8 mouse cellular contexts compared by ENCODE assay signal in the genomic region with DNA sequence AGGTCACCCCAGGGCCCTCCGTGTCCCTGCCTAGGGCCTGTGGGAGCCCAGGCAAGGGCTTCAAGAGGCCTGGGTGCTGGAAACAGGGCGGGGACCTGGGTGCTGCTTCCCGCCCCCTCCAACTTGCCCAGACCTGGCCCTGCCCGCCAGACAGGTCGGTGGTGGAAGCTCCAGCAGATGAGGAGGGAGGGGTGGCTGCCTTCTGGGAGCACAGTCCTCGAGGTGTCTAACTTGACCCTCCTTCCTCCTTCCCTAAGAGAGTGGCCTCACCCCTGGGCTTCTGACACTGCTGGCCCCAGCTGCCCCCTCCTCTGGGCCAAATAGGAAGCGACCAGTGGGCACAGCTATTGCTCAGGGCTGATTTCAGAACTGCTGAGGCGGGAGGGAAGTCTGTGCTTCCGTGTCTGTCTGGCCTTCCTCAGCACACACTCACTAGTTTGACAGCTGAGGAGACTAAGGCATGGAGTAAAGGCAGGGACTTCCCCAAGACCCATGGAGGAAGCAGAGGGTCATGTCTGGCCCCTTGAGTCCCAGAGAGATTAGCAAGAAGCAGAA. TPM values are rescaled to one million over a fixed set of nuclear protein-coding genes. Genes with fewer than 3 reads are reported as not detected.
DNase-seq lines count a peak whose midpoint lies in the region; ATAC-seq and TF ChIP-seq lines count a peak whose summit lies in the region.

A gene (minus strand): TSS at position 175 of the 555 bp plus-strand sequence.

- DNase-seq in left cerebral cortex, adult 2 months (ENCODE audit: extremely low spot score in 1 of 2, low spot score in 2 of 2), result no peak
- DNase-seq in left cerebral cortex, adult 8-10 months (ENCODE audit: low spot score in 2 of 2), result no peak
- DNase-seq in skeletal muscle tissue, adult 2 months (ENCODE audit: low read depth, low spot score), result peak; percentile 48
- DNase-seq in cerebellum, adult 2 months, result no peak
- no peak for DNase-seq in gastrocnemius, postnatal 14 days

- H3K36me3 ChIP-seq in limb, embryonic 12.5 days, result peaks cover 10% of the 10 kb centered on the region
- H3K36me3 ChIP-seq in neural tube, embryonic 15.5 days, result peaks cover 5% of the 10 kb centered on the region

- TF ChIP-seq POLR2A in cortical plate, adult 2 months (IDR thresholded peaks at IDR 0.05; ENCODE audit: extremely low read depth, insufficient read depth, low read length), result no peak
- TF ChIP-seq POLR2A in cerebellum, adult 2 months (IDR thresholded peaks at IDR 0.05; ENCODE audit: borderline replicate concordance, insufficient read depth, low read length), result no peak

- 0 out of 2 replicates have a peak within 1 kb of the TSS, but pooled peaks have one; percentile 18 for H3K9ac ChIP-seq in limb, embryonic 12.5 days (replicated peaks)
- H3K9ac ChIP-seq in neural tube, embryonic 15.5 days (replicated peaks), result no peak within 1 kb of the TSS

- intact Hi-C loops in left cerebral cortex, adult 2 months (cut with DNase I), result no loop called here
- intact Hi-C loops in gastrocnemius, postnatal 14 days (cut with DNase I; ENCODE audit: low total_unique reads), result no loop called here

- TF ChIP-seq CTCF in left cerebral cortex, adult 2 months (IDR thresholded peaks at IDR 0.05), result no peak; the same call in 1 of the 2 replicates
- TF ChIP-seq CTCF in cortical plate, adult 2 months (IDR thresholded peaks at IDR 0.05; ENCODE audit: extremely low read depth, insufficient read depth, low read length), result no peak
- TF ChIP-seq CTCF in cerebellum, adult 2 months (IDR thresholded peaks at IDR 0.05; ENCODE audit: borderline replicate concordance, insufficient read depth, low read depth, low read length), result no peak

- ATAC-seq in limb, embryonic 12.5 days (ENCODE audit: insufficient number of reproducible peaks, insufficient read depth, low FRiP score, low TSS enrichment, low read depth), result peak; percentile 46; the same call in 1 of the 2 replicates
- ATAC-seq in neural tube, embryonic 15.5 days (ENCODE audit: low FRiP score), result no peak

- H3K4me2 ChIP-seq in limb, embryonic 12.5 days, result peak within 1 kb of the TSS; percentile 17; the same call in 1 of the 2 replicates
- no peak within 1 kb of the TSS for H3K4me2 ChIP-seq in neural tube, embryonic 15.5 days

- H3K27ac ChIP-seq in left cerebral cortex, adult 2 months, result peak within 1 kb of the TSS; percentile 55; the same call in 1 of the 2 replicates
- H3K27ac ChIP-seq in cortical plate, adult 2 months (ENCODE audit: insufficient read depth, low read length), result peak within 1 kb of the TSS; percentile 68
- H3K27ac ChIP-seq in limb, embryonic 12.5 days, result no peak within 1 kb of the TSS
- no peak within 1 kb of the TSS for H3K27ac ChIP-seq in cerebellum, adult 2 months (ENCODE audit: insufficient read depth, low read length)
- H3K27ac ChIP-seq in neural tube, embryonic 15.5 days (replicated peaks), result no peak within 1 kb of the TSS

- peaks cover 26% of the 10 kb centered on the region for H3K27me3 ChIP-seq in limb, embryonic 12.5 days
- no peaks in the 10 kb centered on the region for H3K27me3 ChIP-seq in cerebellum, adult 2 months (ENCODE audit: control insufficient read depth, insufficient read depth, low read length)
- H3K27me3 ChIP-seq in neural tube, embryonic 15.5 days (replicated peaks), result peaks cover 10% of the 10 kb centered on the region

- H3K4me1 ChIP-seq in cortical plate, adult 2 months (ENCODE audit: control insufficient read depth, insufficient read depth, low read length), result no peaks in the 10 kb centered on the region
- H3K4me1 ChIP-seq in limb, embryonic 12.5 days (replicated peaks), result peaks cover 5% of the 10 kb centered on the region; the same call in 1 of the 2 replicates
- H3K4me1 ChIP-seq in cerebellum, adult 2 months (ENCODE audit: control insufficient read depth, insufficient read depth, low read length), result no peaks in the 10 kb centered on the region
- no peaks in the 10 kb centered on the region for H3K4me1 ChIP-seq in neural tube, embryonic 15.5 days

- 20% methylated on average over 9 of the region's 9 CpGs for WGBS in limb, embryonic 12.5 days
- WGBS in cerebellum, adult 2 months, result 30% methylated on average over 9 of the region's 9 CpGs
- 21% methylated on average over 9 of the region's 9 CpGs for WGBS in neural tube, embryonic 15.5 days

- no peaks in the 10 kb centered on the region for H3K9me3 ChIP-seq in limb, embryonic 12.5 days
- no peaks in the 10 kb centered on the region for H3K9me3 ChIP-seq in neural tube, embryonic 15.5 days (replicated peaks)

- H3K4me3 ChIP-seq in left cerebral cortex, adult 2 months, result peak within 1 kb of the TSS; percentile 24
- no peak within 1 kb of the TSS; the same call in 1 of the 2 replicates for H3K4me3 ChIP-seq in cortical plate, adult 2 months (ENCODE audit: insufficient read depth, low read length)
- H3K4me3 ChIP-seq in limb, embryonic 12.5 days (replicated peaks), result 0 out of 2 replicates have a peak within 1 kb of the TSS, but pooled peaks have one; percentile 2
- H3K4me3 ChIP-seq in cerebellum, adult 2 months (replicated peaks; ENCODE audit: insufficient read depth, low read depth, low read length), result no peak within 1 kb of the TSS
- H3K4me3 ChIP-seq in neural tube, embryonic 15.5 days (replicated peaks), result no peak within 1 kb of the TSS

RNA-seq across cellular contexts. Expression of the gene that starts here (rescaled TPM):
- 1 to 10 TPM; 1.3 to 2.8 TPM for total RNA-seq in left cerebral cortex, adult 2 months (2021)
- total RNA-seq in left cerebral cortex, adult 8-10 months (2022), result 1 to 10 TPM; 3.4 to 6.1 (median 5.3) TPM
- polyA plus RNA-seq in cortical plate, adult 2 months (2012; rRNA removed), result 3.4 and 3.9 TPM in 2 replicates
- polyA plus RNA-seq in limb, embryonic 12.5 days (2016; fragmentation: Nextera tagmentation; extraction: Ambion mirVana), result 1.2 and 1.4 TPM in 2 replicates
- 1.3 and 1.4 TPM in 2 replicates for polyA plus RNA-seq in cerebellum, adult 2 months (2012; rRNA removed)
- 1 to 10 TPM in 1 of 2 experiments, under 1 TPM in 1; 0.60 to 1.2 TPM for total RNA-seq in gastrocnemius, postnatal 14 days (2021)
- polyA plus RNA-seq in neural tube, embryonic 15.5 days (2015; fragmentation: Nextera tagmentation; extraction: Ambion mirVana), result 1.7 and 2.6 TPM in 2 replicates

Comparison
In these comparisons a context has a peak if more than half of its experiments do, and no peak if none do; other contexts are left out.
1. H3K27ac ChIP-seq: peak in left cerebral cortex, adult 2 months (single experiment) and cortical plate, adult 2 months (single experiment); none in limb, embryonic 12.5 days (single experiment), cerebellum, adult 2 months (single experiment) and neural tube, embryonic 15.5 days (single experiment).
2. H3K4me3 ChIP-seq: peak in left cerebral cortex, adult 2 months (single experiment) and limb, embryonic 12.5 days (single experiment); none in cortical plate, adult 2 months (single experiment), cerebellum, adult 2 months (single experiment) and neural tube, embryonic 15.5 days (single experiment).